Mouse (Mus musculus) frontal cortex, postnatal 10 days (tissue): Measurements from ENCODE around the gene Gsc2.

Experiments used
- DNase-seq, 2 experiments: peaks; one replicate each; pipeline ENCODE4 v3.0.0; 2022; ENCODE audit warnings: low spot score in 2 of 2, mixed read lengths in 1 of 2

Gsc2 gene

DNA sequence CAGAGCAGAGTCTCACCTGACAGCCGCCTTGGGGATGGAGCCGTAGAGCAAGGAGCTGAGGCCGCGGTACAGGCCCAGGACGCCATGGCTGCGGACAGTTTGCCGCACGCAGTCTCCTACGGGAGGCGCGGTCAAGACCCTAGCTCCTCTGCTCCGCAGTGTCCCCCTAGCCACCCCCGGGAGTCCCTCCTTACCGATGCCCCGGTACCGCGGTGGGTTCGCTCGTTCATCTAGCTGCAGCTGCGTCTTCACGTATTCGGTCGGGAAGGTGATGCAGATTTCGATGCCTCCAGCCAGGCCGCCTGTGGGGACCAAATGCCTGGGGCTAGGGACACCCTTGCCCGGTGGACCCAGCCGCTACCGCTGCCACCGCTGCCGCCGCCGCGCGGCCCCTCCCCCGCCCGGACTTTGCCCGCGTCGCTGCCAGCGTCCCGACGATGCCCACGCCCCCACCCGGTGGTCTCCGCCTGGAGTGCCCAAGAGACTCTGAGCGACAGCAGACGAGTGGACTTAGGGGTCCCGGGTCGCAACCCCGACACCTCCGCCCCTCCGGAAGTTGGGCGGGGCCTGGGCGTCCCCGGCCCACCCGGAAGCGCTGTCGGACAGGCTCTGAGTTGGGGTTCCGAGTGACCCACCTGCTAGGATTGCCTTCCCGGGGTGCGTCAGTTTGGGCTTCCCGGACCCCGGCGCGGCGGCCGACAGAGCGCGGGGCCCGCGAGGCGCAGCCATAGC, 12.7 kb upstream of the Gsc2 start:
- peak in 1 of 2 experiments; percentile 41 for DNase-seq

GRCm38 (mm10) chr16:17922163-17922538, 7.3 kb upstream of the Gsc2 start:
- no peak for DNase-seq

GRCm38 (mm10) chr16:17921325-17922162, 6.7 kb upstream of the Gsc2 start:
- peak; percentile 93 to 97 for DNase-seq

DNA sequence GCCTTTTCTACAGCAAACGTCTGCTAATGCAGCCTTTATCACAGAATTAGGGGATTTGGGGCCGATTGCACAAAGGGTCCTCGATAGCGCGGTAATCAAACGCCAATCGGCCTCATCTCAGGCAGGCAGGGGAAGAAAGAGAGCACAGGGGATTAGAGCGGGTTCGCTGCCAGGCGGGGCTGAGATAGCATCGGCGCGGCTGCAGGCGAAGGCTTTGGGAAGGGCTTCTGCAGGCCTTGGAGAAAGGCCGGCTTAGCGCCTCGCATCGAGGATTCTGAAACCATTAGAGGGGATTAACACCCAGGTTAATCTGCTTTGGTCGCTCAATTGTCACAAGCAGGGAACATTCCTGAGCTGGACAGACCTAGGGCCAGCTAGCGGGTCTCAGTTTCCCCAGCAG, 5.7 kb upstream of the Gsc2 start:
- no peak for DNase-seq

DNA sequence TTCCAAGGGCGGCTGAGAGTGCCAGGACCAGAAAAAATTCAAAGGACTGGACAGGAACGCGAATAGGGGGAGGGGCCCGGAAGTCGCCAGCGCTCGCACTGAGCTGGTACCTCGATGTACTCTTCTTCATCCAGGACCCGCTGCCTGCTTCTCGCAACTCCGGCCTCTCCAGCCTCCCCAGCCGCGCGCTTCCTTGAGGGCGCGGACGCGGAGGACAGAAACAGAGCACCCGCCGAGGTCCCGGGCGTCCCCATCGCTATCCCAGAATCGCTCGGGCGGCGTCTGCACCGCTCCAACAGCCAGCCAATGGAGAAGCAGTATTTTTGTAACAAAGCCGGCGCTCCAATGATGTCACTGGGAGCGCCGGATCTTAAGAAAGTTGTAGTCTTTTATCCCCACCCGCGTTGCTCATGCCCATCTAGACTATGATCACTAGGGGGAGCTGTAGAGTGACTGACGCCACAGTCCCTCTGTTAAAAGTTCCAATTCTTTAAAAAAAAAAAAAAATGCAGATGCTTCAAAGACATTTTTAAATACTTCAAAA, 3.7 kb downstream of the Gsc2 start, which contains the start of gene Ess2:
Gene Ess2 (minus strand): TSS at position 297 of the 544 bp plus-strand sequence.
- DNase-seq: peak; percentile 90

- no peak for DNase-seq
These were observed 16.4 kb downstream of the Gsc2 start, which contains the start of the genes Dgcr2 and Tssk2 for GRCm38 (mm10) chr16:17898462-17898861. Gene Dgcr2, minus strand, starts transcription at chr16:17898562. Gene Tssk2, plus strand, starts transcription at chr16:17898637.

GRCm38 (mm10) chr16:17896091-17896490, 18.8 kb downstream of the Gsc2 start:
- DNase-seq: no peak

- DNase-seq: no peak
These were observed 20.9 kb downstream of the Gsc2 start, which contains the start of gene Tssk1 for GRCm38 (mm10) chr16:17893923-17894322. Gene Tssk1, plus strand, starts transcription at chr16:17894223.

DNA sequence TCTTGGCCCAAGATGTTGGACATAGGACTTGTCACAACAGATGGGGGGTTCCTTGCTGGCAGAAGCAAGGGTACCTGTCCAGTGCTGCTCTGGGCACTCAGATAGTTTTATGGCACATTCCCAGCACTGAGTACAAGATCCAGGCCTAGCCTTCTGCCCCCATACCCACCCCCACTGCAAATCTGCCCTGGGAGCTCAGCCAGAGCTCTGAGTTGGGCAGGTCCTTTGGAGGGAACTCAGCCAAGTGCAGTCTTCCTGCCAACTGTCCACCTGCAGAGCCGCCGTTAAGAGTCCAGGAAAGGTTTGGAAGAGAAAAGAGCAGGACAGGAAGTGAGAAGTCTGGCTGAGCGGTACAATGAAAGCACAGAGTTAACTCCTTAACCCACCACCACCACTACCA, 22.3 kb downstream of the Gsc2 start:
- DNase-seq: no peak

GRCm38 (mm10) chr16:17891567-17891959, 23.3 kb downstream of the Gsc2 start, which contains the start of gene Gm20518:
Gene Gm20518, minus strand, starts transcription at chr16:17891671.
- peak; percentile 99 to 100 for DNase-seq

DNA sequence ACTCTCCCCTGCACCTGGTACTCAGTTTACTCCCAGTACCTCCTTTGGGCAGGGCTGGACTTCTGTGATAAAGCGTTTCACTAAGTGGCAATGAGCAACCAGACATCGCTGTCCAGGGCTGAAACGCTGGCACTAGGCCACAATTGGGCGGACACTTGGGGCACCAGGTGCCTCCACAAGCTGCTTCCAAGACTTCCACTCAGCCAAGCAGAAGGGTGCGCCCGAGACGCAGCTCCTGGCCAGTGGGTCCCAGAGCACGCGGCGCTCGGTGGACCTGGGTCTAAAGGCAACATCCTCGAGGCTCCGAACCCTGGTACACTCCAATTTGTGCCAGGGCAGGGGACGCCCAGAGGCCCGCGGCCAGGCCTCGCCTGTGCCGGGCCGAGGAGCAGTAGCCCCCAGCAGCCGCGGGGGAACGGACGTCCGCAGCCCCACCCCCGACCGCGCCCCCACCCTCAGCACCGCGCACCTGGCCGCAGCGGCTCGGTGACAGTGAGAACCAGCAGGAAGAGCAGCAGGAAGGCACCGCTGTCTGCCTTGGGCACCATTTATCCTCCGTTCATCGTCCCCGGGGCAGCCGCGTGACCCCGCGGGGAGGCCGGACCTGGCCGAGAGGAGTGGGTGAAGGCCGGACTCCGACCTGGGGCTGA, 23.8 kb downstream of the Gsc2 start:
- DNase-seq: peak; percentile 65

GRCm38 (mm10) chr16:17890342-17890727, 24.5 kb downstream of the Gsc2 start:
- no peak for DNase-seq

GRCm38 (mm10) chr16:17889689-17890341, 25.0 kb downstream of the Gsc2 start:
- no peak for DNase-seq

DNA sequence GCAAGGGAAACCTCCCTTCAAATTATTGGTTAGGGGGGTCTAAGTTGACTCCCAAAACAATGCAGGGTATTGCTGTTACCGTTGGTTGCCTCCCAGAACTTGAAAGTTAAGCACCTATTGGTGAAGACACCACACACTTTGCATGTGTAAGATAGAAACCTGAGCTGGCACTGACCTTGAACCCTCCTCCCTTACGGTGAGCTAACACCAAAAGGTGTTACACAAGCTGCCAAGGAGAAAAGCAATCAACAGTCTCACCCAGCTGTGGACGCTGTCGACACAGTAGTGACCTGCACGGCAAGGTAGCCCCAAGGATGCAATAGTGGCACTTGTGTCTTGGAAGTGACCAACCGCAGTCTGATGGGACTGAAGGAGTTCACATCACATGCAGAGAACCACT, 30.7 kb downstream of the Gsc2 start:
- no peak for DNase-seq

DNA sequence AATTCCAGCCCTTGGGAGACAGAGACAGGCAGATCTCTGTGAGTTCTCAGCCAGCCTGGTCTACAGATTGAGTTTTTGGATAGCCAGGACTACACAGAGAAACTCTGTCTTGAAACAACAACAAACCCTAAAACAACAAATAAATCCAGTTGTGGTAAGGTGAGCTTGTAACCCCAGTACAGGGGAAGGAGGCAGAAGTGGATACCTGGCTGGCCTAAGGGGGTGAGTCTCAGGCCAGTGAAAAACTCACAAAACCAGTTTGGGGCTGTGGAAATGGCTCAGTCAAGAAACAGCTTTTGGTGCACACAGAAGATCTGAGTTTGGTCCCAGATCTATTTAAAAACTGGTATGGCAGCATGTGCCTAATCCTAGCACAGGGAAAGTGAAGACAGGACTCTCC, 32.7 kb downstream of the Gsc2 start:
- DNase-seq: no peak

DNA sequence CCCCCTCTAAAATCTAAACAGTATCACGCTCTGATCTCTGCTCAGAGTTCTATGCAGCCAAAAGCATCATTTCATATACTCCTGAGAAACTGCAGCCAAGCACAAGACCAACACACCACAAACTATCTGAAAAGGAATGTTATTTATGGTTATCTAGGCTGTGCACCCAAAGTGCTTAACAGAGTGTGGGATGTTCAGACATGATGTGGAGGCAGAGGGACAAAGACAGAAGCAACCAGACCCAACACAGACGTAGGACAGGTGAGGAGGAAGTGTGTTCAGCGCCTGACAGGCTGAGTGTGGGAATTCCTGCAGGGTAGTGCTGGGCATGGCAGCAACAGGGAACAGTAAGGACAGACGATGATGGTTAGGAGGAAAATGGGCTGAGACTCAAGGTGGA, 35.3 kb downstream of the Gsc2 start:
- no peak for DNase-seq

GRCm38 (mm10) chr16:17876096-17876495, 38.8 kb downstream of the Gsc2 start:
- DNase-seq: no peak

DNA sequence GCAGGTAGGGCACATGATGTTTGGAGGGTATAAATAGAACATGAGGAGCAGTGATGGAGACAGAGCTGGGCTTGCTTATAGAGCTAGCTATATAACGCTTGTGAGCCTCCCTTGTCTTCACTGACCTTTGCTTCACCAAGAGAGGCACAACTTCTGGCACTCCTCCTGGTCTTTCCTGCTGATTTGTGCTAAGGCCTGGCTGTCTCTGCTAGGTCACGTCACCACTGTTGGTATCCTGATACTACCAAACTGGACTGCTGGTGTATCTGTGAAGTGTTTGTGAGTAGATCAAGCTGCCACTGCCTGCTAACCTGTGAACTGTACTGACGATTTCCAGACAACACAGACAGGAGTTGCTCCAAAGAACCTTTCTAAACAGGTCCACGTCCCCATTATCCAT, 39.7 kb downstream of the Gsc2 start:
- DNase-seq: no peak

GRCm38 (mm10) chr16:17872995-17873394, 41.9 kb downstream of the Gsc2 start:
- no peak for DNase-seq

DNA sequence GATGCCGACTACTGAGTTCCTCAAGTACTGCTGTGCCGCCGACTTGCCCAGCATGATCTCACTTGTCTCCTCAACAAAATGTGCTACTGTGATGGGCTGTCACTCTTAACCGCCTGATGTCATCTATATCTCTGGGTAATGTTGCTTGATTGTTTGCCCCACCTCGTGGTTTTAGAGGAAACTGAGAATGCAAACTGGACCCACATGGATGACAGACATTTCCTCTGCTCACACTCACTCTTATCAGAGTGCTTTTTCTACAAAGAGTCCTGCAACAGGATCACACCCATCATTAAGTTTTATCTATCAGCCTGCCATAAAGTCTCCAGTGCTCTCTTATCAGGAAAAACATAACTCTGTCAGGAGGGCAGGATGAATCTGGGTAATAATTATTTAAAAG, 43.6 kb downstream of the Gsc2 start:
- DNase-seq: no peak

- DNase-seq: no peak
These were observed 49.1 kb downstream of the Gsc2 start for GRCm38 (mm10) chr16:17865770-17866169.
